Mouse (Mus musculus) heart, embryonic 15.5 days (tissue): ENCODE measurements around the gene Syne3. TPM values are rescaled to one million over a fixed set of nuclear protein-coding genes. Genes with fewer than 3 reads are reported as not detected.

ENCODE experiments used
- ATAC-seq: fragments of 200-750 bp; cut with Nextera tagmentation; replicated peaks from 2 replicates; pipeline ENCODE4 v1.8.0; 2017; ENCODE audit warnings: low read depth, moderate TSS enrichment; ENCODE audit not compliant: insufficient number of reproducible peaks, insufficient read depth, low FRiP score
- H3K27ac ChIP-seq: fragments of 300-500 bp; sonication (generic); 2 replicates; pipeline ENCODE4 v1.5.1; 2015; ENCODE audit warnings: mild to moderate bottlenecking, inconsistent platforms
- H3K27me3 ChIP-seq: fragments of 300-500 bp; sonication (generic); 2 replicates; pipeline ENCODE4 v1.6.1; 2015; ENCODE audit warnings: inconsistent platforms
- H3K36me3 ChIP-seq: fragments of 300-500 bp; sonication (generic); 2 replicates; pipeline ENCODE4 v1.6.1; 2015; ENCODE audit warnings: mild to moderate bottlenecking, inconsistent platforms
- H3K4me1 ChIP-seq: fragments of 300-500 bp; sonication (generic); replicated peaks from 2 replicates; pipeline ENCODE4 v1.6.1; 2015; ENCODE audit warnings: inconsistent platforms
- H3K4me2 ChIP-seq: fragments of 300-500 bp; sonication (generic); 2 replicates; pipeline ENCODE4 v1.6.1; 2015; ENCODE audit warnings: inconsistent platforms, mild to moderate bottlenecking, moderate library complexity
- H3K4me3 ChIP-seq: fragments of 300-500 bp; sonication (generic); 2 replicates; pipeline ENCODE4 v1.5.1; 2015; ENCODE audit warnings: mild to moderate bottlenecking, inconsistent platforms
- H3K9ac ChIP-seq: fragments of 300-500 bp; sonication (generic); 2 replicates; pipeline ENCODE4 v1.6.1; 2015; ENCODE audit warnings: mild to moderate bottlenecking, inconsistent platforms
- H3K9me3 ChIP-seq: fragments of 300-500 bp; sonication (generic); replicated peaks from 2 replicates; pipeline ENCODE4 v1.6.1; 2016; ENCODE audit warnings: inconsistent platforms
- WGBS: fragments of 180-500 bp; shearing (Covaris S2); methylation state at CpG from one replicate; pipeline ENCODE4 v1.1.7; 2015; ENCODE audit warnings: mixed read lengths; 5-methylcytosine and 5-hydroxymethylcytosine counted together
- polyA plus RNA-seq: library from polyadenylated mRNA; unstranded; fragments of >200 nt; fragmentation: Nextera tagmentation; extraction: Ambion mirVana; gene quantifications from 2 replicates; pipeline ENCODE4 v1.2.1, GENCODE M21; 2015

Syne3 gene
- 1.6 and 2.0 TPM in 2 replicates for polyA plus RNA-seq

DNA sequence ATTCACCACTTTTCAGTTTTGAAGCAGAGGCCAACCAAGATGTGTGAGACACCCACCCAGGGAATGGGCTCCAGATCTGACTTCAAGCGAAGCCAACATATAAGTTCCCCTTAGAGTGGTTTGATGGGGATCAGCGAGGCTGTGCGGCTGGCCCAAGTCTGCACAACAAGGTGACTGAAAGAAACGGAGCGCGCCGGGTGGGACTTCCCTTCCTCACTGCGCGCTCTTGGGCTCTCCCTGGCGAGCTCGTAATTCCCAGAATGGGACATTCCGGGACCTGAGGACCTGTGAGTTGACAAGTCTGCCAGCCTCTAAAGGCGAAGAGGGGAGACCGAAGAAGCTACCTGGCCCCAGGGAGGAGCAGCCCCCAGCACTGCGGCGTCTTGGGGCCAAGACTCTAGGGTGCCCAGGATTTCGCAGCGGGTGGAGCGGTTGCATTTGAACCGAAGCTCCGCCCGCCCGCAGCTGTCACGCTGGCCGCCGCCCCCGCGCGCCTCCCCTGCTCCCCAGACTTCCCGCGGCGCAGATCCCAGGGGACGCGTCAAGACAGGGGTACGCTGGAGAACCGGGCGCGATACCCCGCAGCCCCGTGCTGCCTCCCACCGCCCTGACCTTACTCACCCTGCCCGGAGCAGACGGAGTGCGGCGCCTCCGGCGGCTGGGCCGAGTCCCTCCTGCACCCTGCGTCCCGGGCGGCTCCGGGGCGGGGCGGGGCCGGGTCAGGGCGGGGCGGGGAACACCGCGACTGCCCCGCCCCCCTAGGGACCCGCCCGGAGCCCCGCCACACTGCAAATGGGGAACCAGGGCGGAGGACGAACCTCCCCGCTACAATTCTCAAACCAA lies at the start of gene Syne3:
Gene Syne3 (minus strand): TSS at position 440 of the 843 bp plus-strand sequence.
- Histone ChIP-seq H3K4me2 (peak within 1 kb of the TSS; percentile 85), H3K27me3 (peaks cover 33% of the 10 kb centered on the region), H3K27ac (peak within 1 kb of the TSS; percentile 66), H3K9ac (peak within 1 kb of the TSS; percentile 68), H3K4me3 (peak within 1 kb of the TSS; percentile 79), H3K9me3 (no peaks in the 10 kb centered on the region), H3K4me1 (peaks cover 30% of the 10 kb centered on the region), H3K36me3 (no peaks in the 10 kb centered on the region)
- WGBS, result under 1% methylated on average over 66 of the region's 66 CpGs
- ATAC-seq, result peak; percentile 83

DNA sequence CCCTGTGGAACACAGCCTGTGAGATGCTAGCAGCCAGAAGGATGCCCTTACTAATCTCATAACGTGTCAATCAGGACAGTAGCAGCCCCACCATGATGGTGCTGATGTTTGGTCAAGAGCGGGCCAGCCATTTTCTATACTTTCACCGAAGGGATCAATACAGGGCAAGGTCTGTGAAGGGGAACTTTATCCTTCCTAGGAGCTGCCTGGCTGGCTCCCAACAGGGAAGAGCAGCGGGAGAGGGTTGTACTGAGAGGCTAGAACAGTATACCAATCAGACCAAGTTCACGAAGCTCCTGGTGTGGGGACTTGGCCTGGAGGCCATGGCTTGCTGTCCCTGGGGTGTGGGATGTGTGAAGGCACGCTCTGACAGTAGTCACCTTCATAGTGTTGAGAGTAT lies 45.7 kb upstream of the Syne3 start:
- H3K4me1 ChIP-seq, result no peaks in the 10 kb centered on the region
- H3K9ac ChIP-seq, result no peak overlapping the region
- no peaks in the 10 kb centered on the region for H3K36me3 ChIP-seq
- H3K9me3 ChIP-seq, result no peaks in the 10 kb centered on the region
- no peak overlapping the region for H3K4me2 ChIP-seq
- no peak for ATAC-seq
- H3K4me3 ChIP-seq, result no peak overlapping the region
- no peak overlapping the region for H3K27ac ChIP-seq
- no peaks in the 10 kb centered on the region for H3K27me3 ChIP-seq
- 72% methylated on average over 6 of the region's 6 CpGs for WGBS

DNA sequence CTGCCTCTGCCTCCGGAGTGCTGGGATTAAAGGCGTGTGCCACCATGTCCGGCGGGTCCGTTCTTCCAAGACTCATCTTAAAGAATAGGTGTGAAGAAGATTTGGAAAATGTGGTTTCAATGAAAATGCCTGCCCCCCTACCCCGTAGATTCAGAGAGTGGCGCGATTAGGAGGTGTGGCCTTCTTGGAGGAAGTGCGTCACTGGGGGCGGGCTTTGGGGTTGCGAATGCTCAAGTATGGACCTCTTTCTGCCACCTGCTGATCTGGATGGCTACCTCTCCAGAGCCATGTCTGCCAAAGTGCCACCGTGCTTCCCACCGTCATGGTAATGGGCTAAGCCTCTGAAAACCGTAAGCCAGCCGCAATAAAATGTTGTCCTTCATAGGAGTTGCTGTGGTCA lies 44.4 kb upstream of the Syne3 start:
- no peak for ATAC-seq
- Histone ChIP-seq H3K4me2 (no peak overlapping the region), H3K36me3 (no peaks in the 10 kb centered on the region), H3K4me3 (no peak overlapping the region), H3K9ac (no peak overlapping the region), H3K27ac (no peak overlapping the region), H3K27me3 (no peaks in the 10 kb centered on the region), H3K4me1 (no peaks in the 10 kb centered on the region), H3K9me3 (no peaks in the 10 kb centered on the region)
- 88% methylated on average over 15 of the region's 15 CpGs for WGBS

DNA sequence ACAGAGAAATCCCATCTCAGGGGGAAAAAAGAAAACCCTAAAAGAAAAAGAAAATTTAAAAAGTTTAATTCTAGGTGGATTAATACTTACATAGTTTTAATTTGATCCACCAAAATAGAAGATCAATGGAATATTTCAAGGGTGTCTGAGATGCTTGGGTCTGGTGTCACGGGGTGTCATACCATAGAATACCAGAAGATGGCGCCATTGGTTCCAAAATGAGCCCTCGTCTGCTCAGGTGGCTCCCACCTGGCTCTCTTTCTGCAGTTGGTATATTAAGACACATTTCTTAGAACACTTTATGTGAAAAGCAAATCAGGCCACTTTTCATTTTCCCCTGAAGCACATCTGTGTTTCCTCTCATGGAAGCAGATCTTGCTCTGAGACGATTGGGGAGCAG lies 41.3 kb upstream of the Syne3 start:
- no peaks in the 10 kb centered on the region for H3K36me3 ChIP-seq
- H3K9me3 ChIP-seq, result no peaks in the 10 kb centered on the region
- WGBS, result 12% methylated on average over 4 of the region's 4 CpGs
- H3K27ac ChIP-seq, result no peak overlapping the region
- H3K27me3 ChIP-seq, result no peaks in the 10 kb centered on the region
- H3K4me3 ChIP-seq, result no peak overlapping the region
- H3K4me1 ChIP-seq, result no peaks in the 10 kb centered on the region
- no peak overlapping the region for H3K4me2 ChIP-seq
- no peak for ATAC-seq
- H3K9ac ChIP-seq, result no peak overlapping the region

DNA sequence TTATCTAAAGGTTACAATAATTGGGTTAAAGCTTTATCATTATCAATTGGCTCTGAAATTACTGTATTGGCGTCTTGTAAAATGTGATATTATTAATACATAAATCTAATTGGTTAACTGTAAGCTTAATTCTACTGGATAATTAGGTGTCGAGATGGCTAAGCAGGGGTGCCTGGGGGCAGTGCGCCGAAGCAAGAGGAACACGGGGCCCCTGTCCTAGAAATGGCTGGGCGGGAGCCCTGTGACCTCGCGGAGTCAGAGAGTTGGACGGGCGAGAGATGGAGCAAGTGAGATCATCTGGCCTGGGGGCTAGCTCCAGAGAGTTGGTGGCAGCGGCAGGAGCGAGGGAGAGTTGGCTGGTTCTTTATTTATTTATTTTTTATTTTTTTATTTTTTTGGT lies 40.2 kb upstream of the Syne3 start:
- ATAC-seq, result no peak
- Histone ChIP-seq H3K4me1 (no peaks in the 10 kb centered on the region), H3K27ac (no peak overlapping the region), H3K9ac (no peak overlapping the region), H3K4me3 (no peak overlapping the region), H3K27me3 (no peaks in the 10 kb centered on the region), H3K4me2 (no peak overlapping the region), H3K36me3 (no peaks in the 10 kb centered on the region), H3K9me3 (no peaks in the 10 kb centered on the region)
- 71% methylated on average over 12 of the region's 12 CpGs for WGBS

DNA sequence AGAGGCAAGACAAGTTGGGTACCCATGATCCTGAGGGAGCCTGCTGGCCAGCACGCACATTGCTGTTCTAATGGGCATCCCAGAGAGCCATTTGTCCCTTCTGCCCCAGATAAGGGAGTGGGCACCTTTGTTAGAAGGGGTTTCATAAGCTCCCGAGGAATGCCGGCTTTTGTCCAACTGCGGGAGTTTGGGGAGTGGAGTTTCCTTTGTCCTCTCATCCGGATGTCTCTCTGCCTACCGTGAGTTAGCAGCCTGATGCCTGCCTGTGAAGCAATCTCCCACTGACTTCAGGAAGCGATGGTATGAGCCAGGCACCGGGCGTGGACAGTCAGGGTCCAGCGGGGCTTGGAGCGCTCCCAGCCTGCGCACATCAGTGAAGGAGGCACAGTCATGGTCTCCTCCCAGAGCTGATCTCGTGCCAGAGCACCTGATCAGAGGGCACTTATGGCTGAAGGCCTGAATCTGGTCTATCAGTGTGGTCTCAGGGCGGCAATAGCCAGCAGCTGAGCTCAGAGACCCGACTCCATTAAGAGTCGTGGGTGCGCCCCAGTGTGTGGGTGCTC lies 38.8 kb upstream of the Syne3 start:
- Histone ChIP-seq H3K9ac (no peak overlapping the region), H3K9me3 (no peaks in the 10 kb centered on the region), H3K4me2 (no peak overlapping the region), H3K4me3 (no peak overlapping the region), H3K36me3 (peaks cover 6% of the 10 kb centered on the region; the same call in 1 of the 2 replicates), H3K4me1 (no peaks in the 10 kb centered on the region), H3K27me3 (no peaks in the 10 kb centered on the region), H3K27ac (no peak overlapping the region)
- 68% methylated on average over 17 of the region's 17 CpGs for WGBS
- ATAC-seq, result no peak

DNA sequence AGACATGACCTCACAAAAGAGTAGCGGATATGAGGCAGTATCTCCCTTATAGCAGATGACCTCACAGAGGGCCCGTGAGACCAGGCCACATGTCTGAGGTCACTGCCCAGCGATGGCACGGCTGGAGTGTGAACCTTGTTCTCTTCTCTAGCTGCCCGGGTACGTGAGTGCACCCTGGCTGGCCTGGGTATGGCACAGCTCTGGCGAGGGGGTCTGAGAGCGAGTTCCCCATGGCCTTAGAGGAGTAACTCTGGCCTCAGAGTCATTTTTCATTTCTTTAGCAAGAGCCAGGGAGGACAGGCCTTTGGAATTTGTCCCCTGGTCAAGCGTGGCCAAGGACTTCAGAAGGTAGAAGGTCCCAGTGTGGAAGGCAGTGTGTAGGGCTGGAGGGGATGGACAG lies 35.2 kb upstream of the Syne3 start:
- 80% methylated on average over 9 of the region's 9 CpGs for WGBS
- Histone ChIP-seq H3K36me3 (peaks cover 25% of the 10 kb centered on the region; the same call in 1 of the 2 replicates), H3K4me3 (no peak overlapping the region), H3K4me1 (peaks cover 2% of the 10 kb centered on the region), H3K9me3 (no peaks in the 10 kb centered on the region), H3K9ac (no peak overlapping the region), H3K27ac (no peak overlapping the region), H3K4me2 (no peak overlapping the region), H3K27me3 (no peaks in the 10 kb centered on the region)
- ATAC-seq, result no peak

DNA sequence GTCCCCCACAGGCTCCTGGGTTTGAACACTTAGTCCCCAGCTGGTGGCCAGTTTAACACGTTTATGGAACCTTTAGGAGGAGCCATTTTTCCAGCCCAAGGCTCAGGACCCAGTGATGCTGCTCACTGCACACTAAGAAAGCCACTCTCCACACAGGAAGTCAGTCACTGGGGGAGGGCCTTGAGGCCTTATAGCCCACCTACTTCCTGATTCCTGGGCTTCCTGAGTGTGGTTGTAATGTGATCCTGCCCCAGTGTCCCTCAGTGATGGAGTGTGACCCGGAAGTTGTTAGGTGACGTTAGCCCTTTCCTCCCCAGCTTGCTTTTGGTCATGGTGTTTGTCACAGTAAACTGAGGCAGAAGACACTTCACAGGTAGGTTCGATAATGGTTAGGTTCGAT lies 33.5 kb upstream of the Syne3 start:
- Histone ChIP-seq H3K4me3 (no peak overlapping the region), H3K27me3 (no peaks in the 10 kb centered on the region), H3K4me1 (peaks cover 18% of the 10 kb centered on the region), H3K9me3 (no peaks in the 10 kb centered on the region), H3K36me3 (peaks cover 25% of the 10 kb centered on the region; the same call in 1 of the 2 replicates), H3K27ac (no peak overlapping the region), H3K9ac (no peak overlapping the region), H3K4me2 (no peak overlapping the region)
- WGBS, result 84% methylated on average over 5 of the region's 5 CpGs
- no peak for ATAC-seq

DNA sequence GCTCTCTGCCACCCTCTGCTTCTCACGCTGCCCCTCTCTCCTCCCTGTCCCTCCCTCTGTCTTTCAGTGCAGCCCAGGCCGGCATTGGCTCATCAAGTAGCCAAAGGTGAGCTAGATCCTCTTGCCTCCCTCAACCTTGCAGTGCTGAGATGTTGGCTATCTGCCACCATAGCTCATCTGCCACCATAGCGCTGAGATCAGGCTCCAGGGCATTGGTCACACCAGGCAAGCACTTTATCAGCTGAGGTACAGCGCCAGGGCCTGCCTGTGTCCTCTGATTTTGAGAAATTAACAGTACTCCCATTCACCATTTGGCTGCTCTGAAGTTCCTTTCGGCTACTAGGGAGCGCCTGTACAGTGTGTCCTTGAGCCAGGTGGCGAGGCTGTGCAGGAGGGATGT lies 31.3 kb upstream of the Syne3 start:
- Histone ChIP-seq H3K27me3 (no peaks in the 10 kb centered on the region), H3K4me1 (peaks cover 19% of the 10 kb centered on the region), H3K9me3 (no peaks in the 10 kb centered on the region), H3K27ac (no peak overlapping the region), H3K9ac (no peak overlapping the region), H3K4me2 (no peak overlapping the region), H3K36me3 (peaks cover 25% of the 10 kb centered on the region; the same call in 1 of the 2 replicates), H3K4me3 (no peak overlapping the region)
- 86% methylated on average over 7 of the region's 7 CpGs for WGBS
- ATAC-seq, result no peak

DNA sequence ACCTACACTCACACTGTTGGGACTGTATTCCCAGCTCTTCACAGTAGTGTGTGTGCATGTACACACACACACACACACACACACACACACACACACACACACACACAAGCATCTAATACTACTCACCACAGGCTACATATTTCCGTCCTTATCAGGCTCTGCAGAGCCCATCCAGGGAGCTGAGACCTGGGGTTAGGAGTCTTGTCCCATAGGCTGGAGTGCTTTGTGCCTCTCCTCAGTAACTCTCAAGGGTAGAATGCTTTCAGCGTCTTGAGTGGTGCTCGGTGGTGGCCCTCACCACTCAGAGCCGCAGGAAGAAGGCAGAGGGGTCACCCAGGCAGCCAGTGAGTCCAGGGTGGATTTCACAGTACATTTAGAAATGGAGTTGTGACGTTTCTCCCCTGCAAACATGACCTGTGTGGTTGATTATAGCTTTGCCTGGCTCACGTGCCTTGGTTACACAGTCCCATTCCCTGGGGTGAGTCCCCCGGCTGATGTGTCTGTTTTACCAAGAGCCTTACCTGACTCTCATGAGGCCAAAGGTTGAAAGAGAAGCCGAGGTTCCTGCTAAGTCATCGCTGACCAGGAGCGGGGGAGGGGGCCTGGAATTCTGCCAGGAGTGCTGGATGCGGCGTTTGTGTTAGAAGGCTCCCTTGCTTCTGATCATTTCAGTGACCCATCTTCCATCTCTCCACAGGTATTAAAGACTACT lies 30.1 kb upstream of the Syne3 start:
- ATAC-seq, result no peak
- 41% methylated on average over 12 of the region's 12 CpGs for WGBS

DNA sequence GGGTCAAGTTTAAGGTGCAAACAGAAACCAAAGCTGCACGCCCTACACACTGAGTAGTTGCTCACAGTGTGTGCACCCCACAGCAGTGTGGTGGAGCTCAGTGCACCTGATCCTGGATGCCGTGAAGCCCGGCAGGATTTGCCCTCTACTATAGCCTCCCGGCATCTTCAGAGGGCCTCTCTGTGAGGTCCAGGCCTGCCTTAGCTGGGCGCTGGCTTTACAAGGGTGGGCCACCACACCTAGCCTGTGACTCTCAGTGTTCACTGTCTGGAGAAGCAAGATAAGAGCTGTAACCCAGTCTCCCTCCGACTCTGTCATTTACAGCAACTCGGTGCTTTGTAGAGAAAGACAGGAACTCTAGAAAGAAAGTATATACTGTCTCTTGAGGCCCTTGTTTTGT lies 29.3 kb upstream of the Syne3 start:
- no peak overlapping the region for H3K4me3 ChIP-seq
- no peak overlapping the region for H3K27ac ChIP-seq
- H3K9ac ChIP-seq, result no peak overlapping the region

More for the DNA sequence above, 30.1 kb upstream of the Syne3 start:
- peaks cover 25% of the 10 kb centered on the region; the same call in 1 of the 2 replicates for H3K36me3 ChIP-seq
- peaks cover 25% of the 10 kb centered on the region for H3K4me1 ChIP-seq
- no peak overlapping the region for H3K4me3 ChIP-seq
- no peaks in the 10 kb centered on the region for H3K9me3 ChIP-seq
- no peaks in the 10 kb centered on the region for H3K27me3 ChIP-seq
- H3K4me2 ChIP-seq, result no peak overlapping the region
- H3K9ac ChIP-seq, result no peak overlapping the region
- H3K27ac ChIP-seq, result no peak overlapping the region

More for the DNA sequence above, 29.3 kb upstream of the Syne3 start:
- H3K36me3 ChIP-seq, result peaks cover 24% of the 10 kb centered on the region; the same call in 1 of the 2 replicates
- no peak overlapping the region for H3K4me2 ChIP-seq
- no peak for ATAC-seq
- 48% methylated on average over 7 of the region's 7 CpGs for WGBS
- H3K9me3 ChIP-seq, result no peaks in the 10 kb centered on the region
- H3K27me3 ChIP-seq, result no peaks in the 10 kb centered on the region
- peaks cover 33% of the 10 kb centered on the region for H3K4me1 ChIP-seq
